Mouse (Mus musculus) frontal cortex, postnatal 14 days (tissue): ENCODE results near the gene Cib4.

Experiments used
- DNase-seq, 2 experiments: peaks; one replicate each; pipeline ENCODE4 v3.0.0; 2022; ENCODE audit warnings: low spot score in 2 of 2

Gene Cib4

DNA sequence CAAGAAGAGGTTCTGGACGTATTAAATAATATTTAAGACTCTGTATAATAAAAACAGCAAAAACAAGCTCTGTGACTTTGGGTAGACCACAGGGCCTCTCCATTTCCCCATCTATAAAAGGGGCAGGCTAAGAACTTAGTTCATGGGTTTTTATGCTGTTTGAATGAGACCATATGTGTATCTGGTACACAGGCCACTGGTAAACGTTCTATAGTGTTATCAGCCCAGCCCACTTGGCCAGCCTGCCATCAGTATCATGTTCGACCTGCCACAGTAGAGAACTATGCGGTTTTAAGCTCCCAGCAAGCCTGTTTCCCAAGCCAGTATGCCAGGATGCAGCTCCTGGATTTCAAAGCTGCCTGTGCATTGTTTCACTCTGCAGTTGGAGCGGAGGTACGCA, 27.1 kb downstream of the Cib4 start:
- no peak for DNase-seq

DNA sequence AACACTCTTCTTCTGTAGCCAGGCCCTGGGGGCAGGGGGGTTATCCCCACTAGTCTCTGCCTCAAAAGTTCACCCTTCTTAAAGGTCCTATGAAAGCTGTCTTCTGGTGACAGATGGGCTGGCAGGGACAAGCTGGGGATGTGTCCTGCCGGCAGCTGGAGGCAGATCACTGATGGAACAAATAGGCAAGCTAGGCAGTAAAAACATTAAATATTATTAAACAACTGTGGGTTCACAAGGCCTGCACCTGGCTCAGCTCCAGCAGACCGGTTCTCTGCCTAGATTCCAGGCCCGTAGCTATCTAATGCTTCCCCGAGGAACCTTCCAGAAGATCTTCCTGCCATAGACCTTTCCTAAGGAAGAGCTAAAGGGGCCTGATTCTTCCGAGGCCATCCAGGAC, 27.5 kb downstream of the Cib4 start:
- DNase-seq = no peak

DNA sequence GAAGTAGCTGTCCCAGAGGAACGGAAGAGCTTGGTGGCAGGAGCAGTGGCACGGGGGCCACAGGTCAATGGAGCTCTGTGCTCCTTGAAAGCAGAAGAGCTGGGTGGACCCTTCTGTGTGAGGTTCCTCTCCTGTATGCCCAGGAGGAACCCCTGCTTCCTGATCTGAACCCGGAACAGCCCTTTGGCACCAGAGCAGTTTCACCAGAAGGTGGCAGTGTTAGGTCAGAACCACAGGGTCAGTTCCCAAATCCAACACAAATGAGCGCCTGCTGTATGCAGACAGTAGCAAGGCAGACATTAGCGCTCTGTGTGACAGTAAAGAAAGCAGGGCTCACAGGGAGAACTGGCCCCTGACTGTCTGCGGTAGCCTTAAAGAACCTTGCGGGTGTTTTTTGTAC, 29.3 kb downstream of the Cib4 start:
- DNase-seq = peak; percentile 13 to 38

DNA sequence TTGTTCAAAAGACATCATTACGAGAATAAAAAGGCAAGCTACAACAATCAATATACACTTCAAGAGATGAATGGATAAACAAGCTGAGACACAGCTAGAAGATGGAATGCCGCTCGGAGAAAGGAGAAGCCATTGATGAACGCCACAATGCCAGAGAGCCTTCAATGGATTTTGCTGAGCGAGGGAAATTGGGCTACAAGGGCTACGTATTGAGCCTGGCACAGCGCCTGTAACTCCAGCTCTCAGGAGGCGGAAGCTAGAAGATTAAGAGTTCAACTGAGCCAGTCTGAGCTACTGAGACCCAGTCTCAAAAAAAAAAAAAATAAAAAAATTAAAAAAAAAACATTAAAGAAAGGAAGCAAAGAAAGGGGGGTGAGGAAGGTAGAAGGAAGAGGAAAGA, 32.5 kb downstream of the Cib4 start:
- DNase-seq = no peak

DNA sequence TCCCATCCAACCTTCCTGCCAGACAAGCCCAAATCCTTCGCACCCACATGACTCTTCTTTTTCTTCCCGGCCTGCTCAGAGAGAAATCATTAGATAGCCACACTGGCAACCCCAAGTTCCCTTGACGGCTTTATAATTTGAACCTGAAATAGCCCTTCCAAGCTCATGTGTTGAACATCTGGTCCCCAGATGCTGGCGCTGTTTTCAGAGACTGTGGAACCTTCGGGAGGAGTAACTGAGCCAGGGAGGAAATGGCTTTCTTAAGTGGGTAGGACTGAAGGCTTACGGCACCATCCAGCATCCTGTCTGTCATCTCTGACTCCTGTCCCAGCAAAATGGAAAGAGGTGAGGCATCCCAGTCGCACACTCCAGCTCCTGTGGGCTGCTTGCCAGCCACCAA, 48.3 kb downstream of the Cib4 start:
- DNase-seq = no peak

DNA sequence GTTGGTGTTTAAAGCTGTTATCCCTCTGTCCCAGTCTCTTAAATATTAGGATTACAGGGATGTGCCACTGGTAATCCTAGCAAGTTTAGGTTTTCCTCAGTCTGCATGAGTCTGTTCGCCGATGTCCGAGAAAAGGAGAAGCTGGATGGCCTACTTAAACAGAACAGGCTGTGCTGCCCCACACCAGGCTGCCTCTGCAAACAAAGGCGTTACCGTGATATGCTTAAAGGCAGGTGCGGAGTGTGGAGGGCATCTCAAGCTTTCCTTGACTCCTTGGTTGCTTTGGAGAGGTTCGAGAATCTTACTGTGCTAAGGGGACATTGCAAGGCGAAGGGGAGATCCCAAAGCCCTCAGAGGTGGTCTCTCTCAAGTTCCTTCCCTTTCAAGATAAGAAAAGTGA, 48.8 kb downstream of the Cib4 start:
- no peak for DNase-seq

DNA sequence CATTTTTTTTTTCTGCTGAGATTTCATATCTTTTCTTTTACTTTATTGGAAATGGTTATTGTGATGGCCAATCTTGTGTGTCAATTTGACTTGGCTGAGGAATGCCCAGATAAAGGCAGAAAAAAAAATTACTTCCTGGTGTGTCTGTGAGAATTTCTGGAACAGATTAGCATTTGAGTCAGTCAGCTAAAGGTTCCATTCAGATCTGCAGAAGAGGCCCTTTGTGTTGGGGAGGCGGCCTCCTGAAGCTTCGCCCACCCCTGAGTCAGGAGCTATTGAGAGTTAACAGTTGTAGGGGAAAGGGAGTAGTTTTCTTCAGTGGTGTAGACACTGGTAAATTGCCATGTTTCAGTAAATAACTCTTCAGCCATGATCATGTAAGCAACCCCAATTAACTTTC, 50.3 kb downstream of the Cib4 start:
- DNase-seq = no peak

DNA sequence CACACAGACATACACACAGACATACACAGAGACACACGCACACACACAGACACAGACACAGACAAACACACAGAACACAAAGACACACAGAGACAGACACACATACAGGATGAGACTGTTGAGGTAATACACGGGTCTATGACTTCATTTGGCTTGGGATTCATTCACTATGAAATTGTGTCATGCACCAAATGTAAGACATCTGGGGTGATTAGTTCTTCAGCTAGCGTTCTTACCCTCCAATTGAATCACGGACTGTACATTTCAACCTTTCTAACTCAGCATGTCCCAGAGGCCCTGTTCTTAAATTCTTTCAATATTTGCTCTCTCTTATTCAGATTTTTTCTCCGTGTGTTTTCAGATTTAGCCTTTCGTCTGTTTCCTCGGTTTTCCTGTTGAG, 51.0 kb downstream of the Cib4 start:
- no peak for DNase-seq

DNA sequence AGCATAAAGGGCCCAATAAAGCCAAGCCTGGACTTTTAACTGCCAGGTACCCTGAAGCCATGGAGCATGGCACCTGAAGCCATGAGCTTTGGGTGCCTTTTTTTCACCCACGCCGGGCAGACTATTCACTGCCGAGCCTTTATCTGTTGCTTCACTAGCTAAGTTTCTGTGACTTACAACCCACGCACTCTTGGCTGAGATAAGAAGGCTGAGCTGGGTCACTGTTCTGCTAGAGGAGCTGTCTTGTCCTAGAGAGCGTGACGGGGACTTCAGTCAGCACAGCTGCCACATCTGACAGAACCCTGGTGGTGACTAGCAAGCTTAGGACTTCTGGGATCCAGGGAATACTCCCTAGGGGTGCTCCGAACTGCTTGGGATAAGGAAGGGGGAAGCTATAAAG, 51.9 kb downstream of the Cib4 start:
- no peak for DNase-seq

DNA sequence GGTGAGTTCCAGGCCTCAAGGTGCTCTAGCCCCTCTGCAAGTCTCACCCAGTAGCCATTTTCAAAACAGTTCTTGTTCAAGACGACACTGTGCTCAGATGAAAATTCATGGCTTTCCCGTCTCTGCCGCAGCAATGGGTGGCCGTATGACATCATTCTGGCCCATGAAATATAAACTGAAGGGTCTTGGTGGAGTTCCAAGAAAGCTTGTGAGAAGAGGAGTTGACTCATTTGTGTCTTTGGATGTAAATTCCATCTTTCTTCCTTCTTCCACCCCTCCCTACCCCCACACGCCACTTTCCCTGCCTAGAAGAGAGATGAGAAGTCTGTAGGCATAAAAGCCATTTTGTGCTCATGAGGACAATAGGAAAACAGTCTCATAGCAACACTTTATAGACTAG, 54.8 kb downstream of the Cib4 start:
- no peak for DNase-seq

DNA sequence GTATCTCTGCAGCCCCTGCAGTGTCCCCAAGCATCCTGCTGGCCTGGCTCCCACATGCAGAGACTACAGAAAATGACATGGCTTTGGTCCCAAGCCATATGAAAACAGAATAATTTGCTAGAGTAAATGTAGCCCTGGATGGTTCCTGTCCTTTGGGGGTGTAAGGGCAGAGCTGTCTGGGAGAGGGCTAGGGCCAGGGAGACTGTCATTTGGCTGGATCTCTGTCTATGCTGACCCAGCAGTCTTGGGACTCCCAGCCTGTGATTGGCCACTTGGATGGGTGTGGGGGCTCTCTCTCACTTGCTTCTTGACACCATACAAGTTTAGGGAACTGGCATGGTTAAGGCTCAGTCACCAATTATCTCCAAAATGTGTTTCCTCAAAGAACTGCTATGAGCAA, 55.4 kb downstream of the Cib4 start:
- no peak for DNase-seq

DNA sequence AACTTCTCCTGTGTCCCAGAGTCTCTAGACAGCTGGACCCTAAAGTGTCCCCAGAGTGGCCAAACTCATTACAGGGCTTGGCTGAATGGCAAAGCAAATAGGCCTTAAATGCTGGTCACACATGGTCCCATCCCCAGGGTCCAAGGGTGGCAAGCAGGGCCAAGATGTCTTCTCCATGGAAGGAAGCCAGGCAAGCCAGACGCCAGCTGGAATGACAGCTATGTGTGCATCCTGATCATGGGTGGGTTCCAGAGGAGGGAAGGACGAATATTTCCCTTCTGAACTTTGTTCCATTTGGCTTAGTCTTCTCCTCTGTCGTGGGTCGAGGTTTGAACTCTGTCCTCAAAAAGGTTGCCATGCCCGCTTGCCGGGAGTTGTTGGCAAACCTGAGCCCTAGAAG, 60.5 kb downstream of the Cib4 start:
- no peak for DNase-seq

DNA sequence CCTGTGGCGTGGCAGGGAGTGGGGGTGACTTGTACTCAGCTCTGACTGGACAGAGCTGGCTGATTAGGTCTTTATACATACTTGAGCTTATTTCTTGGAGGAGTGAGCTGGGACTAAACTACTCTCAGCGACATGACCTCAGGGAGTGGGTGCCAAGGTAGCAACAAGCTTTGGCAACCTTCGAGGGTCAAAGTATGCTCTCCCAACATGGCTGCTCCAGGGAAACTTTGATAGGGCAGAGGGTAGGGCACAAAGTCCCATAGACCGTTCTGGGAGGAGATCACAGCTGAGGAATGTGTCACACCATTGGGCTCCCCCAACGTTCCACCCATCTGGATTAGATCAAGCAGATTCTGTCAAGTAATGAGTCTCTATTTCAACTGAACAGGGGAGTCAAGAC, 61.0 kb downstream of the Cib4 start:
- DNase-seq = no peak

DNA sequence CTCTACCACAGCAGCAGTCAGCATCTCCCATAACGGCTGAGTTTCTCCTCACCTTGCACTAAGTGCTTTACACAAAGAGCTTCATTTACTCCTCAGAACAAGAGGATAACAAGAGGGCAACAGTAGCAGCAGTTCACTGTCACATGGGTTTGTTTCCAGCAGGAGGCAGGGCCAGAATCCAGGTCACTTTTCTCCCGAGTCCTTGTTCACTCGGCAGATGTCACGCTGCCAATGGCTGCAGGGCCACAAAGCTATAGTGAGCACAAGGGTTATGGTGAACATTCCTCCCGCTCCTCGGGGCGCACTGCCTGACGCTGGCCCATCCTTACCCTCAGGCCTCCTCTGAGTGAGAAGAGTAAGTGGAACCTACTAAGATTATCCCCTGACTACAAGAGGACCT, 62.1 kb downstream of the Cib4 start:
- no peak for DNase-seq

DNA sequence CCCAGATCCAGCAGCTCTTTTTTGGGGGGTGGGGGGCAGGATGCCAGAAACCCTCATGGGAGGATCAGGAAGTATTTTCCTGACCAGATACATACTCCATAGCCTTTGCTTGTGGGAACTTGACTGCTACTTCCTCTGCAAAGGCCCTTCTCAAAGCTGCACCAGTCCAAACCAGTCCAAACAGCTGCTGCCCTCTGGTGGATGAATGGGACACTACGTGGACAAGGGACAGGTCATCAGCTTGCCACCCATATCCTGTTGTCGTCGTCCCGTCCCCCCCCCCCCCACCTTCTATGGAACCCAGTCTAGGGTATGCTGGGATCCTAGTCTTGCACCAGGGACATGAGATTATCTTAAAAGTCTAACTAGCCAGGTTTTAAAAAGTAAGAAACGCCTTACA, 63.3 kb downstream of the Cib4 start:
- peak; percentile 26 to 66 for DNase-seq

DNA sequence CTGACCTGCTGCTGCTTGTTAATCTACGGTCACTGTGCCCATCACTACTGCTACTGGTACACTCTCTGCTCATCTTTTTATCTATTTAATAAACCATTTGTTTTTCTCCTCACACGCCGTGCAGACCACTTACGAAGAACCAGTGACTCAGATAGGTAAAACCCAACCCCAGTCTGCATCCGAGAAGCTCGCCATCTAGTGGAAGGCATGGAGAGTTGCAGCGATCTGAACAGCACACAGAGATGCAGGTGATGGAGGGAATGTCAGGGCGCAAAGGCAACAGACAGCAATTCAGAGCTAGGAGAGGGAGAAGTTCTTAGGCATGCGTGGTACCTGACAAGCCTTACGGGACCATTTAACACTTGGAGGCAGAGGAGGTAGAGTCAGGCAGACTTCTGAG, 69.1 kb downstream of the Cib4 start:
- peak in 1 of 2 experiments; percentile 25 for DNase-seq

DNA sequence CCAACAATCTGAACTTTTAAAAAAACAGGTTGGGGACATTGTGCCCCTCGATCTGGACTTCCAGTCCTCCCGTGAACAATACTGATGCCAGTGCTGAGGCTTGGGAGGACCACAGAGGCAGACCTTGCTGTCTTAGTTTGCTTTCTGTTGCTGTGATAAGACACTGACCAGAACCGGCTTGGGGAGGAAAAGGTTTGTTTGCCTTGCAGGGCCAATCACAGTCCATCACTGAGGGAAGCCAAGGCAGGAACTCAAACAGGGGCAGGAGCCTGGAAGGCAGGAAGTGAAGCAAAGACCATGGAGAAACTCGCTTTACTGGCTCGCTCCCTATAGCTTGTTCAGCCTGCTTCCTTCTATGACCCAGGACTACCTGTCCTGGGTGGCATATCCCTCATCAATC, 73.5 kb downstream of the Cib4 start:
- no peak for DNase-seq

DNA sequence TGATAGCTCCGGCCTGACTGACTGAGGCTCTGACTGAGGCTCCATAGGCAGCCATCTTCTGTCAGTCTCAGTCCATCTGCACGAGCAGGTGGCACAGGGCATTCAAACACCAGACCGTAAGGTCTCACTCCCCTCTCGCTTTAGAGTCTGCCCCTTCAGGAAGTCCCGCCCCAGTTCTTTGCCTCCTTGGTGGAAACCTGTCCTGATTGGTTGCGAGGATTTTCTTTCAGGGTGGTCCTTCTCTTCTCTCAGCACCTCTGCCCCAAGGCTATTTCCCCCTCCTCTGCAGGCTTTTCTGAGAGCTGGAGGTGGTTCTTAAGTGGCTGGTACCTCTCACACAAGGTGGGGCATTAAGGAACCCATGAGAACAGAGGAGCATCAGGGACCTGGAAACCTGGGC, 75.2 kb downstream of the Cib4 start:
- DNase-seq = no peak

DNA sequence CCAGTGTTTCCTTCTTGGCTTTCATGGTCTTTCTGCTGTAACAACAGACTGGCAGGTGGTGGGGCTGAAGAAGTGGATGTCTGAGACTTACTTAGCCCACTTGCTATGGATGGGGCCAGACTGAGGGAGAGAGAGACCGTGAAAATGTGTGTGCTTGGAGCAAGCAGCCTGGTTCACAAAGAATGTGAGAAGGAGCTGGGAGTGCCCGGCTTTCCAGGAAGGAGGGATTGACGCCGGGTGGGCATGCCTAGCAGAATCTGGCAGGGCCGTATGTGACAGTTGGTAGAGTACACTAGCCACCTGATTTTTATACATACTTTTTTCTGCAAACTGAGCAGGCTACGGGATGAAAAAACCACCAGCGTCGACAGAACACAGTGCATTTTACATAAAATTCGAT, 79.3 kb downstream of the Cib4 start:
- peak in 1 of 2 experiments; percentile 17 for DNase-seq

DNA sequence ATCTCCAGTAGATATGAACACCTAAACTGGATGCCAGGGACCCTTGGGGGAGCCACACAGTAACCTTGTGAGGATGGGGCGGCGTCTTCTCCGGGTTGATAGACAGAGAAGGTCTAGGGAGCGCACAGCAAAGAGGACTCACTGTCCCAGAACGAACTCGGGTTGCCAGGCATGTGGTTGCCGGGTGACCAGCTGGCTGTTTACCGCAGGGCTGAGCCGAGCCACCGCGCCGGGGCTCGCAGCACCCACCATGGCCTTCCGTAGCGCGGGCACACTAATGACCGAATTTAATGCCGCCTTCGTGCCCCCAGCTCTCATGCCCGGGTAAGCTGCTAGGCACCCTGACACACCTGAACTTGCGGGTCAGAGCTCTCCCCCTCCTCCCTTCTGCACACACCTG, 79.8 kb downstream of the Cib4 start, which contains the start of gene 1700001C02Rik:
1700001C02Rik (plus strand) TSS at position 187 of the 400 bp plus-strand sequence.
- no peak for DNase-seq

DNA sequence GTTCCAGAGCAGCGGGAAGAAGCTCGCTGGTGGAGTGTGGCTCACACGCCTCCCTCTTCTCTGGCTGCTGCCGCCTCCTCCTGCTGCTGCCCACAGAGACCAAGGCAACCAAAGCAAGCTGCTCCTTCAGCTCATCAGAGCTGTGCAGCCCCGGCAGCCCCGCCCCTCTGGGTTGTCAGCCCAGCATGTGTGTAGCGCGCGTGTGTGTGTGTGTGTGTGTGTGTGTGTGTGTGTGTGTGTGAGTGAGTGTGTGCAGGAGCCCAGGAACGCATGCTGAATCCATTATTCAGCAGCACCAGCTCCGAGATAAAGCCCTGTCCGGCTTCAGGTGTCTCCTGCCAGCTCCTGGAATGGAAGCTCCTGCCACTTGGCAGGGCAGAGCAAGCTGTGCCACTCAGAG, 83.8 kb downstream of the Cib4 start, which contains the start of gene Otof:
Otof (minus strand) TSS at position 112 of the 400 bp plus-strand sequence.
- peak; percentile 49 to 55 for DNase-seq

DNA sequence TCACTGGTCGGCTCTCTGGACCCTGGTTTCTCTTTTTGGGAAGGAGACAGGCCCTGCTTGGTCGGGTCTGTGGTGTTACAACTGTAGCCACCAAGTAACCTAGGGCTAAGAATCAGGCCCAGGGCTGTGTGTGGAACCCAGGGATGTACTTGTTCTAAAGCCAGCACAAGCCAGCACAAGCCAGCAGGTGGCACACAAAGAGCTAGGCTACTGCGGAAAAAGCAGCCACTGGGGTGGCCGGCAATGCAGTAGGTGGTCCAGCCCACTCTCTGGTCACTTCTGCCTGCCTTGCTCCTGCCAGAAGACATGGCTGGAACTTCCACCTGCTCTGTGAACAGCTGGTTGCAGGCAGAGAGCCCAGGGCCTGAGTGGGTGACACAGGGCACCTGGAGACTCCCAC, 85.5 kb downstream of the Cib4 start:
- no peak for DNase-seq

DNA sequence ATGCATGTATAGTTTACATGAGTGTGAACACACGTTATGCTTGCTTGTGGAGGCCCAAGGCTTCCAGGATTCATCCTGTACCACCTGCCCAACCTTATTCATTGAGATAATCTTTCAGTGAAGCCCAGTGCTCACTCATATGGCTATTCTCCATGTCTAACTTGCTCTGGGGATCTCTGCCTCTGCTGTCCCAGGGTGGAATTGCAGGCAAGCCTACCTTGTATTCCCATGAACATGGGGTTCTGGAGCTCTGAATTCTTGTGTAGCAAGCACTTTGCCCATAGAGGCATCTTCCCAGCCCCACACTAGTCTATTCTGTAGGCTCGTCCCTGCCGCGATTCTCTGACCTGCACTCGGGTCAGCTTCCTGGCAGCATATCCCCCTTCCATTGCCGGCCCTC, 89.6 kb downstream of the Cib4 start:
- no peak for DNase-seq

DNA sequence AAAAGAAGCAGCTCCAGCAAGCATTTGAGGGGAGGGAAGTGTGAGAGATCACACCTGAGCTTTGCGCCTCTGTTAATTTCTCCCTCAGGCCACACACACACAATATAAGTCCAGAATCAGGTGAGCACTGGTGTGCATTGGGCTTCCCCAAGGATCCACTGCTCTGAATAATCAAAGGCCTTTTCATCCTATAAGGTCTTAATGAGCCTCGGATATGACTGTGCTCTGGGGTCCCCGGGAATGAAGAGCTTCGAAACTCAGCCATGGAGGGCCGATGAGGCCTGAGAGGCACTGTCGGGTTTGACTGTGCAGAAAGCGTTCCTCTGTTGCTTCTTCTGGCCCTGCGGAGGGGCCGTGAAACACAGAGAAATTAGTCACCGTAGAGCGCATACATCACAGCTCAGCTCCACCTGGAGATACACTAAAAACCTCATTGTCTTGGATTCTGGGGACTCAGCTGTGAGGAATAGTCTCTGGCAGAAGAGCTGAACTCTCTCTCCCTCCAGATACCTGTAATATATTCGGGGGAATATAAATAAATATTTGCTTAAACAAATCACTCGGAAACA, 101.2 kb downstream of the Cib4 start:
- DNase-seq = no peak

DNA sequence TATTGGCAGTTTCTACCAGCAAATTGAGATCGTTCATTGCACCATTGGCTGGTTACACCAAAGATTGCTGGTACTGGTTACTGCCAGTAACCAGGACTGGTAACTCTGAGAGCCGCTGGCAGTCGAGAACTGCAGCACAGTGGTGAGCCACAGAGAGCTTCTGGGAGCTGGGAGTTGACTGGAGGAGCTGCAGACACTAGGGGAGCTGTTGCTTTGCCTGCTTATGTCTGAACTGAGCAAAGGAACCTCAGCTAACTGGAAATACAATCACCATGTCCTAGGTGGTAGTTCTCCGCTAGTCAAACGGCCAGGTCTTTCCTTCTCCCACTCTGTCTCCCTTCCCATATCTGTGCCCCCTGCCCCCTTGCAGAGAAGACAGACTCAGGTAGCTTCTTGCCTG, 103.4 kb downstream of the Cib4 start:
- DNase-seq = no peak
